Mouse (Mus musculus) cortical plate, adult 2 months (tissue): ENCODE results near the gene Serpina1e.

Experiments used
- CTCF ChIP-seq: fragments of 200-500 bp; IDR thresholded peaks from 2 replicates; pipeline ENCODE4 v1.5.1; 2011; ENCODE audit warnings: mild to moderate bottlenecking, control low read depth, low read length; ENCODE audit not compliant: insufficient read depth; ENCODE audit errors: extremely low read depth
- POLR2A ChIP-seq: fragments of 200-500 bp; IDR thresholded peaks from 2 replicates; pipeline ENCODE4 v1.6.1; 2011; ENCODE audit warnings: mild to moderate bottlenecking, low read length, control low read depth; ENCODE audit not compliant: insufficient read depth; ENCODE audit errors: extremely low read depth

DNA sequence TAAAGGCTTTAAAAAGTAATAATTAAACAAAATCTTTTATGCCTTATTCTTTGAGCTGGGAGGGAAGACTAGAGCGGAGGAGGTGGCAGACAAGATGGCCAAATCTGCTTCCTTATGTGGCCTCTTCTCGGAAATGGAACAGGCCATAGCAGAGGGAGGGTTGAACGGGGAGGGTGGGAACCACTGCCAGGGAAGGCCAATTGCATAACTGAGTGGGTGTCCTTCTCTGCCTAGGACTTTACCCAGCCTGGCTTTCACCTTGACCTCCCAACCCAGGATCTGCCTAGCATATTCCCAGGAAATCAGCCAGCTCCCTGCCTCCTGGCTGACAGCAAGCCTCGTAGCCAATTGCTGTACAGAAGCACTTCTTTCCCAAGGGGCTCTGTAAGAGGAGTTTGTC is 4.5 kb upstream of the Serpina1e start:
- TF ChIP-seq POLR2A (no peak), CTCF (no peak)
